Mouse (Mus musculus): ENCODE measurements around the gene Cpne2.

Gene Cpne2

DNA sequence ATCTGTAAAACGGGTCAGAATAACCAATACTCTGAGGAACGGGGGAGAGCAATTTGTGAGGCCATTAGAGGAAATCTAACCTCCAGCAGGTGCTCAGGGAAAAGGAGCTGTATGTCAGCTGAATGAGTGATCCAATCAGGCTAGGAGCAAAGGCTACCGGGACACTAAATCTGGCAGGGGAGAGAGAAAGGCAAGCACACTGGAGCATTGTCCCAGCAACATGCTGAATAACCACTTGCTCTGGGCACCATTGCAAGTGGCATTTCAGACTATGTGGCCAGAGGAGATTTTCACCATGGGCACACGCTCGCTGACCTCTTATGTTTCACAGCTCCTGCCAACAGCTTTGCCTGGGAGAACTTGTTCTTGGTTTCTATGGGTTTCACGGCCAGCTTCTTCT, 49.8 kb downstream of the Cpne2 start:
- no peak for DNase-seq (ENCODE audit: low spot score)

- no peak for DNase-seq (ENCODE audit: low spot score)
These were observed 51.5 kb downstream of the Cpne2 start for GRCm38 (mm10) chr8:94584238-94584817.

- DNase-seq (ENCODE audit: low spot score) = no peak
These were observed 58.9 kb downstream of the Cpne2 start for GRCm38 (mm10) chr8:94591691-94592090.

GRCm38 (mm10) chr8:94594211-94594610, 61.4 kb downstream of the Cpne2 start:
- no peak for DNase-seq (ENCODE audit: low spot score)

DNA sequence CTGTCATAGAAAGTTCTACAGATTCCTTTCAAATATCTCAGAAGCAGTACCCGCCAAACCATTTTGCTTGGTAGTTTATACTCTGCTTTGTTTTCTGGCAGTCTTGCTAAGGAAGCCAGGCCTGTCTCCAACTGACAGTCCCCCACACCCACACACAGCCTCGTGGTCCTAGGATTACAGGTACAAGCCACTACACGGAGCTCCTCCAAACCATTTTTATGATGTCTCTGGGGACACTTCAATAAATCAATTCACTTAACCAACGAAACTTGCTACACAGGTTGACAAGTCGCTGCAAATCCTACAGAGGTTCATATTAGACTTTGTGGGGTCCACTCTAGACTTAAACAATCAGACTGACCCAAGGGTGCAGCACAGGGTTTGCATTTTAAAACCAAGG, 67.7 kb downstream of the Cpne2 start:
- DNase-seq (ENCODE audit: low spot score) = no peak

- DNase-seq (ENCODE audit: low spot score) = no peak
These were observed 68.3 kb downstream of the Cpne2 start for GRCm38 (mm10) chr8:94601034-94601606.

GRCm38 (mm10) chr8:94601607-94602385, 69.0 kb downstream of the Cpne2 start, which contains the start of the genes Rspry1 and Fam192a:
Rspry1 (plus strand) TSS chr8:94601937.
Fam192a (minus strand) TSS chr8:94601997.
- peak; percentile 100 for DNase-seq (ENCODE audit: low spot score)

DNA sequence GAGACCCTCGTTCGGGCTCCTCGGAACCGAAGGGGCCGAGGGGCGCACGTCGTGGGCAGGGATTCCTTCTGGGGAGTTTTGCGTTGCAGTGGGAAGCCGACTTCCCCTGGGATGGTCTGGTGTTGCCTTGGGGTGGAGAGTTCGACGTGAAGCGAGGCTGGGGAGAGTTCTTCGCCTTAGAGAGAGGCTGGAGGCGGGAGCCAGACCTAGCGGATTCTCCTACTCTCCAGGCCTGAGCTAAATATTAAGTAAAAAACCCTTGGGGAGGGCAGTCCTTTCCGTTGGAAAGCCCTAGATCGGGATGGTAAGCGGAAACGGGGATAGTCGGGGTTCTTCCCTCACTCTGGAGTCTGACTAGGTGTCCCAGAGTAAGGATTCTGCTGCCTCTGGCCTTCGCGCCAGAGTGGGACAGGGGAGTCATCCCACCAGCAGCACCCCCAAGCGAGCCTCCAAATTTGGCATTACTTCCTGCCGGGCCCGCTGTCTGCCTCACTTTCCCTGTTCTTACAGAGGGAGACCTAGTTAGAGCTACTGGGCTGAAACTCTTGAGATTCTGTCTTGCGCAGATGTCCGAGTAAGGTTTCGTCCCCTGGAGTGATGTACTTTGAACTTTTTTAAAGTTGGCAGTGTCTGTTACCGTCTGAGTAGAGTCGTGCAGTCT, 69.8 kb downstream of the Cpne2 start:
- peak; percentile 36 for DNase-seq (ENCODE audit: low spot score)

- DNase-seq (ENCODE audit: low spot score) = no peak
These were observed 71.2 kb downstream of the Cpne2 start for GRCm38 (mm10) chr8:94604030-94604429.

DNA sequence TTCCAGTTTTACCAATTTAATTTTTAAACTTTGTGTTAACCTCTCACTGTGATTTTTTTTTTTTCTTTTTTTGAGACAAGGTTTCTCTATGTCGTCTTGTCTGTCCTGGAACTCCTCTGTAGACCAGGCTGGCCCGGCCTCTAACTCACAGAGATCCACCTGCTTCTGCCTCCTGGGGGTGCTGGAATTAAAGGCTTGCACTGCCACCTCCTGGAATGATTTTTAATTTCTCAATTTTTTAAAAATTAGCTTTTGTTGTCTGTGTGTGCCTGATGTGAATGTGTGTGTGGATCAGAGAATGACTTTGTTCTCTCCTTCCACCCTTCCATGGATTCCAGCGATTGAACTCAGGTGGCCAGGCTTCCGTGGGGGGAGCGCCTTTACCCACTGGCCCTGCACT, 74.3 kb downstream of the Cpne2 start:
- DNase-seq (ENCODE audit: low spot score) = no peak

All from yolk sac, embryonic 10.5 days (tissue).